ENCODE assay signal across 24 mouse cellular contexts in genomic region chr1:128081873-128082272, GRCm38 (mm10). TPM values are rescaled to one million over a fixed set of nuclear protein-coding genes. Genes with fewer than 3 reads are reported as not detected.
DNase-seq lines count a peak whose midpoint lies in the region; ATAC-seq and TF ChIP-seq lines count a peak whose summit lies in the region.
"Had no signal": no experiment of that assay in that cellular context is flagged by ENCODE, and none has a peak within 500 bp of the region (broad histone marks: within the 10 kb centered on the region; RNA-seq: fewer than 3 reads in every experiment).

No protein-coding gene starts in this region.

- no peaks in the 10 kb centered on the region for H3K36me3 ChIP-seq in forebrain, postnatal 0 days (ENCODE audit: insufficient read depth)
- no peaks in the 10 kb centered on the region for H3K36me3 ChIP-seq in forebrain, embryonic 15.5 days
- H3K36me3 ChIP-seq in heart, embryonic 12.5 days: peaks cover 3% of the 10 kb centered on the region; the same call in 1 of the 2 replicates
- H3K36me3 ChIP-seq: embryonic facial prominence, embryonic 15.5 days; forebrain, embryonic 12.5 days had no signal

- no peaks in the 10 kb centered on the region for H3K9me3 ChIP-seq in forebrain, postnatal 0 days (ENCODE audit: low read length)
- no peaks in the 10 kb centered on the region for H3K9me3 ChIP-seq in forebrain, embryonic 15.5 days
- no peaks in the 10 kb centered on the region for H3K9me3 ChIP-seq in heart, embryonic 12.5 days (replicated peaks)
- H3K9me3 ChIP-seq: embryonic facial prominence, embryonic 10.5 days; embryonic facial prominence, embryonic 15.5 days; forebrain, embryonic 12.5 days; liver, embryonic 12.5 days had no signal

- intact Hi-C loops in heart, postnatal 36 days (cut with DNase I): no loop called here

- peak; percentile 42 for ATAC-seq in forebrain, postnatal 0 days
- no peak for ATAC-seq in forebrain, embryonic 15.5 days (replicated peaks)
- no peak for ATAC-seq in heart, embryonic 12.5 days (ENCODE audit: insufficient number of reproducible peaks, low FRiP score)
- ATAC-seq: activated CD4-positive, CD25-positive, alpha-beta regulatory T cell, adult 4 months; intestine, postnatal 0 days; liver, embryonic 12.5 days; midbrain, embryonic 16.5 days had no signal

- H3K27me3 ChIP-seq in forebrain, postnatal 0 days (ENCODE audit: insufficient read depth, low read length): no peaks in the 10 kb centered on the region
- no peaks in the 10 kb centered on the region for H3K27me3 ChIP-seq in forebrain, embryonic 15.5 days
- no peaks in the 10 kb centered on the region for H3K27me3 ChIP-seq in heart, embryonic 12.5 days (replicated peaks)
- H3K27me3 ChIP-seq: CH12.LX; embryonic facial prominence, embryonic 15.5 days; forebrain, embryonic 12.5 days; liver, embryonic 12.5 days had no signal

- H3K9ac ChIP-seq in forebrain, postnatal 0 days: no peak overlapping the region
- no peak overlapping the region for H3K9ac ChIP-seq in forebrain, embryonic 15.5 days (replicated peaks)
- H3K9ac ChIP-seq in heart, embryonic 12.5 days: no peak overlapping the region
- H3K9ac ChIP-seq: embryonic facial prominence, embryonic 15.5 days; forebrain, embryonic 12.5 days; hindbrain, embryonic 14.5 days; liver, embryonic 12.5 days; liver, postnatal 0 days had no signal

- WGBS in forebrain, postnatal 0 days: 75% methylated on average over 7 of the region's 7 CpGs
- 89% methylated on average over 7 of the region's 7 CpGs for WGBS in forebrain, embryonic 15.5 days
- WGBS in heart, embryonic 12.5 days: 68% methylated on average over 7 of the region's 7 CpGs

- no peaks in the 10 kb centered on the region for H3K4me1 ChIP-seq in forebrain, postnatal 0 days (ENCODE audit: insufficient read depth)
- no peaks in the 10 kb centered on the region for H3K4me1 ChIP-seq in forebrain, embryonic 15.5 days
- peaks cover 14% of the 10 kb centered on the region for H3K4me1 ChIP-seq in heart, embryonic 12.5 days (replicated peaks)
- H3K4me1 ChIP-seq: embryonic facial prominence, embryonic 10.5 days; embryonic facial prominence, embryonic 15.5 days had no signal

- H3K4me3 ChIP-seq in forebrain, postnatal 0 days (ENCODE audit: low read depth, low read length): no peak overlapping the region
- H3K4me3 ChIP-seq in forebrain, embryonic 15.5 days: no peak overlapping the region
- no peak overlapping the region for H3K4me3 ChIP-seq in heart, embryonic 12.5 days
- H3K4me3 ChIP-seq: embryonic facial prominence, embryonic 10.5 days; embryonic facial prominence, embryonic 15.5 days; forebrain, embryonic 12.5 days; liver, embryonic 12.5 days had no signal

- H3K4me2 ChIP-seq in forebrain, postnatal 0 days (ENCODE audit: low read depth): no peak overlapping the region
- no peak overlapping the region for H3K4me2 ChIP-seq in forebrain, embryonic 15.5 days (replicated peaks)
- H3K4me2 ChIP-seq in heart, embryonic 12.5 days: no peak overlapping the region
- H3K4me2 ChIP-seq: embryonic facial prominence, embryonic 15.5 days; forebrain, embryonic 12.5 days; hindbrain, embryonic 14.5 days; liver, embryonic 12.5 days; midbrain, embryonic 11.5 days had no signal

- peak; percentile 10 for DNase-seq in forebrain, postnatal 0 days
- no peak for DNase-seq in heart, postnatal 36 days
- peak; percentile 40 for DNase-seq in right cerebral cortex, adult 18-20 months
- DNase-seq in right cerebral cortex, postnatal 4 days: no peak
- peak; percentile 49 for DNase-seq in telencephalon, adult 2 months (ENCODE audit: low read depth, low spot score)
- DNase-seq: cerebellum, adult 8-10 months; cerebellum, postnatal 25 days; kidney, adult 9 months; kidney, postnatal 14 days; lung, postnatal 36 days; thymus, postnatal 14 days had no signal

- TF ChIP-seq CTCF in forebrain, postnatal 0 days (IDR thresholded peaks at IDR 0.05; ENCODE audit: low read depth): no peak

- no peak overlapping the region for H3K27ac ChIP-seq in forebrain, postnatal 0 days (ENCODE audit: low read depth, low read length)
- no peak overlapping the region for H3K27ac ChIP-seq in forebrain, embryonic 15.5 days (replicated peaks)
- peak overlapping the region; percentile 7; the same call in 1 of the 2 replicates for H3K27ac ChIP-seq in heart, embryonic 12.5 days (ENCODE audit: poor library complexity, severe bottlenecking)
- H3K27ac ChIP-seq: embryonic facial prominence, embryonic 10.5 days; embryonic facial prominence, embryonic 15.5 days; forebrain, embryonic 12.5 days; hindbrain, embryonic 14.5 days; liver, embryonic 12.5 days had no signal

RNA-seq across cellular contexts. Expression of gene Zranb3, which starts 21.0 kb away (rescaled TPM):
- 4.1 and 4.8 TPM in 2 replicates for total RNA-seq in forebrain, postnatal 0 days (2014; rRNA removed)
- polyA plus RNA-seq in forebrain, postnatal 0 days (2015; fragmentation: Nextera tagmentation; extraction: Ambion mirVana): 2.3 and 2.7 TPM in 2 replicates
- polyA plus RNA-seq in forebrain, embryonic 15.5 days (2015; fragmentation: Nextera tagmentation; extraction: Ambion mirVana): 4.7 and 4.9 TPM in 2 replicates
- 7.6 and 8.8 TPM in 2 replicates for polyA plus RNA-seq in heart, embryonic 12.5 days (2016; fragmentation: Nextera tagmentation; extraction: Ambion mirVana)
- total RNA-seq in heart, postnatal 36 days (2021): 1 to 10 TPM; 4.7 to 5.1 TPM

RNA-seq across cellular contexts. Expression of gene R3hdm1, which starts 21.2 kb away (rescaled TPM):
- 61.5 and 67.8 TPM in 2 replicates for total RNA-seq in forebrain, postnatal 0 days (2014; rRNA removed)
- 69.5 and 86.6 TPM in 2 replicates for polyA plus RNA-seq in forebrain, postnatal 0 days (2015; fragmentation: Nextera tagmentation; extraction: Ambion mirVana)
- 96.8 and 99.4 TPM in 2 replicates for polyA plus RNA-seq in forebrain, embryonic 15.5 days (2015; fragmentation: Nextera tagmentation; extraction: Ambion mirVana)
- polyA plus RNA-seq in heart, embryonic 12.5 days (2016; fragmentation: Nextera tagmentation; extraction: Ambion mirVana): 63.6 and 65.9 TPM in 2 replicates
- 10 to 100 TPM; 54.3 to 60.6 TPM for total RNA-seq in heart, postnatal 36 days (2021)

Comparison
In these comparisons a context has a peak if more than half of its experiments do, and no peak if none do; other contexts are left out.
1. DNase-seq: peak in forebrain, postnatal 0 days (single experiment), right cerebral cortex, adult 18-20 months (single experiment) and telencephalon, adult 2 months (single experiment); none in heart, postnatal 36 days (0 of 2) and right cerebral cortex, postnatal 4 days (single experiment).